Mouse (Mus musculus) limb, embryonic 14.5 days (tissue): ENCODE data around the gene Slc35e3. TPM values are rescaled to one million over a fixed set of nuclear protein-coding genes. Genes with fewer than 3 reads are reported as not detected.

Source experiments
- ATAC-seq: fragments of 200-750 bp; cut with Nextera tagmentation; 2 replicates; pipeline ENCODE4 v1.8.0; 2017; ENCODE audit warnings: low read depth, moderate number of reproducible peaks, moderate TSS enrichment; ENCODE audit not compliant: low FRiP score
- DNase-seq: peaks from one replicate; pipeline ENCODE4 v3.0.0-alpha.2; 2015; ENCODE audit warnings: low spot score
- H3K27ac ChIP-seq: fragments of 300-500 bp; sonication (generic); replicated peaks from 2 replicates; pipeline ENCODE4 v1.5.1; 2014; ENCODE audit warnings: low read depth, mild to moderate bottlenecking, low read length, moderate library complexity, mixed read lengths
- H3K27me3 ChIP-seq: fragments of 300-500 bp; sonication (generic); 2 replicates; pipeline ENCODE4 v1.6.1; 2014; ENCODE audit warnings: low read length, mixed read lengths; ENCODE audit not compliant: control insufficient read depth, insufficient read depth
- H3K36me3 ChIP-seq: fragments of 300-500 bp; sonication (generic); 2 replicates; pipeline ENCODE4 v1.6.1; 2014; ENCODE audit warnings: mild to moderate bottlenecking, low read length, moderate library complexity, mixed read lengths; ENCODE audit not compliant: control insufficient read depth, insufficient read depth
- H3K4me1 ChIP-seq: fragments of 300-500 bp; sonication (generic); 2 replicates; pipeline ENCODE4 v1.6.1; 2014; ENCODE audit warnings: antibody characterized with exemption, low read length, mixed read lengths; ENCODE audit not compliant: control insufficient read depth, insufficient read depth
- H3K4me2 ChIP-seq: fragments of 300-500 bp; sonication (generic); replicated peaks from 2 replicates; pipeline ENCODE4 v1.6.1; 2014; ENCODE audit warnings: low read depth, mild to moderate bottlenecking, low read length, moderate library complexity; ENCODE audit not compliant: severe bottlenecking
- H3K4me3 ChIP-seq: fragments of 300-500 bp; sonication (generic); replicated peaks from 2 replicates; pipeline ENCODE4 v1.5.1; 2014; ENCODE audit warnings: low read length
- H3K9ac ChIP-seq: fragments of 300-500 bp; sonication (generic); 2 replicates; pipeline ENCODE4 v1.6.1; 2014; ENCODE audit warnings: mild to moderate bottlenecking, low read depth, low read length, moderate library complexity; ENCODE audit not compliant: severe bottlenecking
- H3K9me3 ChIP-seq: fragments of 300-500 bp; sonication (generic); 2 replicates; pipeline ENCODE4 v1.6.1; 2016; ENCODE audit warnings: low read length; ENCODE audit not compliant: control insufficient read depth
- POLR2A ChIP-seq: fragments of 200-500 bp; IDR thresholded peaks from 2 replicates; pipeline ENCODE4 v1.8.0; 2012; ENCODE audit warnings: inconsistent platforms, mild to moderate bottlenecking, moderate library complexity, borderline replicate concordance; ENCODE audit not compliant: insufficient read depth, insufficient read length; ENCODE audit errors: extremely low read depth
- WGBS: fragments of 180-500 bp; shearing (Covaris S2); extraction: QIAGEN DNeasy Blood & Tissue Kit; methylation state at CpG from one replicate; pipeline ENCODE4 v1.1.7; 2014; 5-methylcytosine and 5-hydroxymethylcytosine counted together
- polyA plus RNA-seq, 2 experiments: library from polyadenylated mRNA; depleted of rRNA in 1 of 2; stranded (reverse) in 1 of 2; unstranded in 1 of 2; fragments of >200 nt; fragmentation: Nextera tagmentation in 1 of 2; extraction: Ambion mirVana in 1 of 2; gene quantifications; 2 replicates each; pipeline versions ENCODE4 v1.2.1 to v1.2.3; 2012 to 2014

Gene Slc35e3
- polyA plus RNA-seq, 2 experiments, result 21.7 to 36.2 TPM

DNA sequence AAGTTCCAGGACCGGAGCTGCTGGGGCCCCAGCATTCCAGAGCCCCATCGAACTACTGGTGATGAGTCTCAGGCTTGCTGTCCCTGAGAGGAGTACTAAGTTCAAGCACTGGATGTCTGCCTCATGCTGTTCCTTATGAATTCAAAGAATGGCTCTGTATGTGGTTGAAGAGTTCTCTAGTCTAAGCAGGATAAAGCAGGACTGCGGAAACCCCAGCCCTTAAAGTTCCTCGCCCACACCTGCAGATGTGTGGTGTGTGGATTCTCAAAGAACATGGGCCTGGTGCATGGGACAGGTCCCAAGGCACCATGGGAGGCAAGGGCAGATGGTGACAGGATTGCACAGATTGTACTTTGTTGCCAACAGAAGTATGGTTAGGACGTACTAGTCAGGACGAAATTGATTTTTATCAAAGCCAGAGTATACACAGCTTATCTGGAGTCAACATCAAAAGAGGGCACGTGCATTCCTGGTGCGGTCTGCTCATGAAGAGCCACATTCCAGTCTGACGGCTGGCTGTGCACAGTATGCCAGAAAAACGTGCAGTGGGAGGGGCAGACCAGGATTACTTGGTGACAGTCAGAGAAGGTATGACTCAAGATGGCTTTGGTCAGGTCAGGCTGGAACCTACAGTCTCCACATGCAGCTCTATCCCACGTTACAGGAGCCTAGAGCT lies 16.9 kb downstream of the Slc35e3 start:
- H3K4me2 ChIP-seq, result no peak overlapping the region
- no peak overlapping the region for H3K4me3 ChIP-seq
- DNase-seq, result no peak
- no peak overlapping the region for H3K9ac ChIP-seq
- no peak overlapping the region for H3K27ac ChIP-seq
- H3K4me1 ChIP-seq, result no peaks in the 10 kb centered on the region
- 62% methylated on average over 11 of the region's 11 CpGs for WGBS
- no peaks in the 10 kb centered on the region for H3K27me3 ChIP-seq
- no peak for ATAC-seq
- no peak for TF ChIP-seq POLR2A
- H3K9me3 ChIP-seq, result no peaks in the 10 kb centered on the region
- peaks cover 7% of the 10 kb centered on the region; the same call in 1 of the 2 replicates for H3K36me3 ChIP-seq

- Histone ChIP-seq H3K27me3 (no peaks in the 10 kb centered on the region), H3K9me3 (no peaks in the 10 kb centered on the region), H3K9ac (no peak overlapping the region), H3K4me1 (no peaks in the 10 kb centered on the region), H3K27ac (no peak overlapping the region), H3K36me3 (peaks cover 7% of the 10 kb centered on the region; the same call in 1 of the 2 replicates), H3K4me2 (no peak overlapping the region), H3K4me3 (no peak overlapping the region)
- ATAC-seq (no peak), DNase-seq (no peak)
- no peak for TF ChIP-seq POLR2A
- WGBS, result 84% methylated on average over 5 of the region's 5 CpGs
Measured at GRCm38 (mm10) chr10:117728574-117728973, 17.6 kb downstream of the Slc35e3 start.

DNA sequence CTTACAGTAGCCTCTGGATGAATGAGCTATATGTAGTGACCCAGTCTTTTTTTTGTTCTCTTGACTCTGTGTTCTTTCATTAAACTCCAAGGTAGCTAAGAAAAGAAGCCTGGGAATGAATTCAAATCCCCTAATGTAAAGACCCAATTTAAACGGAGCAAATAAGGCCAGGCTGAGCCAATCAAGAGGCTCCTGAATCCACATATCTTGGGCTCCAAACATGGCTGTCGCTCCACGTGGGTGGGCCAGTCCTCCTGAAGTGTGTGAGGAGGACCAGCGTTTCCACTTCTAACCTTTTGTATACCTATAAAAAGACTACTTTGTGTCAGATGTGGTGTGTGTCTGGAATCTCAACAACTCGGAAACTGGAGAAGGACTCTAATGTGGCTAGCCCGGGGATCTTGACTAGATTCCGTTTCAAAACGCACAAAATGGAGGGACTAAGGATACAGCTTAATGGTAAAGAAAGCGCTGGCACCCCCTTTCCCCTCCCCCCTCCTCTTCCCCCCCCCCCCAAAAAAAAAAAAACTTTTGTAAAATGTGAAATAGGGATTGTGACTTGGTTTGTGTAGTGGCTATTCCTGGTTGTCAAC lies 18.6 kb downstream of the Slc35e3 start:
- Histone ChIP-seq H3K4me2 (no peak overlapping the region), H3K9me3 (no peaks in the 10 kb centered on the region), H3K36me3 (peaks cover 2% of the 10 kb centered on the region; the same call in 1 of the 2 replicates), H3K4me1 (no peaks in the 10 kb centered on the region), H3K27me3 (no peaks in the 10 kb centered on the region), H3K27ac (no peak overlapping the region), H3K9ac (no peak overlapping the region), H3K4me3 (no peak overlapping the region)
- DNase-seq (no peak), ATAC-seq (no peak)
- 78% methylated on average over 9 of the region's 9 CpGs for WGBS
- TF ChIP-seq POLR2A, result no peak

- ATAC-seq (no peak), DNase-seq (no peak)
- no peak overlapping the region for H3K27ac ChIP-seq
- no peak overlapping the region for H3K9ac ChIP-seq
- H3K4me2 ChIP-seq, result no peak overlapping the region
- H3K27me3 ChIP-seq, result no peaks in the 10 kb centered on the region
- no peaks in the 10 kb centered on the region for H3K4me1 ChIP-seq
- H3K36me3 ChIP-seq, result no peaks in the 10 kb centered on the region
- 96% methylated on average over 4 of the region's 4 CpGs for WGBS
- TF ChIP-seq POLR2A, result no peak
- H3K4me3 ChIP-seq, result no peak overlapping the region
- no peaks in the 10 kb centered on the region for H3K9me3 ChIP-seq
Measured at GRCm38 (mm10) chr10:117726888-117727385, 19.2 kb downstream of the Slc35e3 start.

GRCm38 (mm10) chr10:117726350-117726749 lies 19.8 kb downstream of the Slc35e3 start:
- TF ChIP-seq POLR2A, result no peak
- WGBS, result 92% methylated on average over 4 of the region's 4 CpGs
- H3K4me2 ChIP-seq, result no peak overlapping the region
- no peak for ATAC-seq
- peak overlapping the region; percentile 34; the same call in 1 of the 2 replicates for H3K27ac ChIP-seq
- no peak for DNase-seq
- H3K9ac ChIP-seq, result no peak overlapping the region
- no peak overlapping the region for H3K4me3 ChIP-seq
- H3K9me3 ChIP-seq, result no peaks in the 10 kb centered on the region
- H3K4me1 ChIP-seq, result no peaks in the 10 kb centered on the region
- no peaks in the 10 kb centered on the region for H3K27me3 ChIP-seq
- no peaks in the 10 kb centered on the region for H3K36me3 ChIP-seq
